Mouse (Mus musculus) ES-Bruce4 (cell line): Measurements from ENCODE around the gene Hgd.

Source experiments
- CTCF ChIP-seq: IDR thresholded peaks from one replicate; pipeline ENCODE4 v1.8.1; 2011; ENCODE audit warnings: low read depth, low read length
- EP300 ChIP-seq: IDR thresholded peaks from 2 replicates; pipeline ENCODE4 v1.6.1; 2011; ENCODE audit warnings: low read depth, low read length; ENCODE audit not compliant: insufficient read depth

DNA sequence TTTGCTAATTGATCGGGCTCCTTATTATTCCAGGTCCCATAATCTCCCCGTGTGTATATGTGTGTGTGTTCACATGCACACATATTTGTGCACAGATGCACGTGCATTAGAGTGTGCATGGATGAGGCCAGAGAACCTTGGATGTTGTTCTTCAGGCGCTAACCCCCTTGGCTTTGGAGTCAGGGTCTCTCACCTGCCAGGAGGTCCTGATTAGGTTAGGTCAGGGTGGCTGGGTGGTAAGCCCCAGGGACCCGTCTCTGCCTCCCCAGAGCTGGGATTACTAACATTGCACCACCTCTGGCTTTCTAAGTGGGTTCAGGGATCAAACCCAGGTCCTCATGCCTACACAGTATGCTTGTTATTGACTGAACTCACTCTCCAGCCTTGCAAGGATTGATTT, 64.5 kb downstream of the Hgd start:
- TF ChIP-seq CTCF (no peak), EP300 (no peak)
